ENCODE assay signal across 8 mouse cellular contexts in genomic region chr8:56294886-56295555, GRCm38 (mm10). TPM values are rescaled to one million over a fixed set of nuclear protein-coding genes. Genes with fewer than 3 reads are reported as not detected.
A peak's percentile ranks its signal among the peaks of the same experiment; 100 is the strongest.
DNase-seq lines count a peak whose midpoint lies in the region; ATAC-seq and TF ChIP-seq lines count a peak whose summit lies in the region.

No protein-coding gene starts in this region.

- 12% methylated on average over 14 of the region's 14 CpGs for WGBS in kidney, postnatal 0 days
- WGBS in embryonic facial prominence, embryonic 13.5 days = 9% methylated on average over 14 of the region's 14 CpGs
- WGBS in hindbrain, embryonic 15.5 days = 14% methylated on average over 14 of the region's 14 CpGs
- WGBS in midbrain, embryonic 16.5 days = 15% methylated on average over 14 of the region's 14 CpGs

- DNase-seq in kidney, postnatal 0 days (ENCODE audit: low spot score) = peak; percentile 47
- no peak for DNase-seq in kidney, postnatal 36 days
- DNase-seq in layer of hippocampus, adult 9-11 months = no peak
- DNase-seq in thymus, postnatal 4 days = no peak
- DNase-seq in spleen, postnatal 4 days (ENCODE audit: low spot score in 2 of 2) = no peak

- H3K9ac ChIP-seq in kidney, postnatal 0 days (ENCODE audit: low read depth, low read length) = peak overlapping the region; percentile 29; the same call in 1 of the 2 replicates
- H3K9ac ChIP-seq in embryonic facial prominence, embryonic 13.5 days = peak overlapping the region; percentile 82
- H3K9ac ChIP-seq in hindbrain, embryonic 15.5 days = peak overlapping the region; percentile 53
- H3K9ac ChIP-seq in midbrain, embryonic 16.5 days (ENCODE audit: low read depth, low read length) = peak overlapping the region; percentile 69; the same call in 1 of the 2 replicates

- ATAC-seq in kidney, postnatal 0 days (replicated peaks; ENCODE audit: low FRiP score, low read depth) = peak; percentile 21; the same call in 1 of the 2 replicates
- ATAC-seq in embryonic facial prominence, embryonic 13.5 days (ENCODE audit: insufficient number of reproducible peaks, insufficient read depth, low FRiP score, low TSS enrichment, low read depth) = no peak
- ATAC-seq in hindbrain, embryonic 15.5 days (ENCODE audit: low FRiP score, low read depth) = peak; percentile 24; the same call in 1 of the 2 replicates
- no peak for ATAC-seq in midbrain, embryonic 16.5 days

- H3K9me3 ChIP-seq in kidney, postnatal 0 days (replicated peaks; ENCODE audit: low read length) = no peaks in the 10 kb centered on the region
- H3K9me3 ChIP-seq in embryonic facial prominence, embryonic 13.5 days = no peaks in the 10 kb centered on the region
- no peaks in the 10 kb centered on the region for H3K9me3 ChIP-seq in hindbrain, embryonic 15.5 days
- no peaks in the 10 kb centered on the region for H3K9me3 ChIP-seq in midbrain, embryonic 16.5 days (replicated peaks; ENCODE audit: control insufficient read depth, low read length, poor library complexity, severe bottlenecking)

- peak overlapping the region; percentile 47 for H3K4me3 ChIP-seq in kidney, postnatal 0 days (replicated peaks; ENCODE audit: low read depth, low read length)
- H3K4me3 ChIP-seq in embryonic facial prominence, embryonic 13.5 days = peak overlapping the region; percentile 63
- peak overlapping the region; percentile 72 for H3K4me3 ChIP-seq in hindbrain, embryonic 15.5 days
- peak overlapping the region; percentile 63 for H3K4me3 ChIP-seq in midbrain, embryonic 16.5 days (ENCODE audit: low read depth, low read length)

- no peak for TF ChIP-seq CTCF in kidney, postnatal 0 days (IDR thresholded peaks at IDR 0.05; ENCODE audit: low read depth)

- no peaks in the 10 kb centered on the region for H3K4me1 ChIP-seq in kidney, postnatal 0 days (replicated peaks; ENCODE audit: insufficient read depth, low read length)
- peaks cover 5% of the 10 kb centered on the region for H3K4me1 ChIP-seq in embryonic facial prominence, embryonic 13.5 days
- H3K4me1 ChIP-seq in hindbrain, embryonic 15.5 days (replicated peaks) = peaks cover 19% of the 10 kb centered on the region
- peaks cover 10% of the 10 kb centered on the region; the same call in 1 of the 2 replicates for H3K4me1 ChIP-seq in midbrain, embryonic 16.5 days (ENCODE audit: control insufficient read depth, insufficient read depth, low read length)

- H3K4me2 ChIP-seq in kidney, postnatal 0 days (ENCODE audit: low read length) = peak overlapping the region; percentile 60
- H3K4me2 ChIP-seq in embryonic facial prominence, embryonic 13.5 days = peak overlapping the region; percentile 89
- H3K4me2 ChIP-seq in hindbrain, embryonic 15.5 days = peak overlapping the region; percentile 93
- peak overlapping the region; percentile 88 for H3K4me2 ChIP-seq in midbrain, embryonic 16.5 days (ENCODE audit: low read length)

- no peak overlapping the region for H3K27ac ChIP-seq in kidney, postnatal 0 days
- peak overlapping the region; percentile 79 for H3K27ac ChIP-seq in embryonic facial prominence, embryonic 13.5 days
- no peak overlapping the region for H3K27ac ChIP-seq in hindbrain, embryonic 15.5 days (replicated peaks)
- H3K27ac ChIP-seq in midbrain, embryonic 16.5 days (ENCODE audit: low read length) = no peak overlapping the region

- no peaks in the 10 kb centered on the region for H3K36me3 ChIP-seq in kidney, postnatal 0 days (ENCODE audit: insufficient read depth, low read length)
- no peaks in the 10 kb centered on the region for H3K36me3 ChIP-seq in embryonic facial prominence, embryonic 13.5 days
- H3K36me3 ChIP-seq in hindbrain, embryonic 15.5 days = no peaks in the 10 kb centered on the region
- no peaks in the 10 kb centered on the region for H3K36me3 ChIP-seq in midbrain, embryonic 16.5 days (ENCODE audit: control insufficient read depth, insufficient read depth, low read length)

- no peaks in the 10 kb centered on the region for H3K27me3 ChIP-seq in kidney, postnatal 0 days (ENCODE audit: insufficient read depth, low read length)
- peaks cover 15% of the 10 kb centered on the region for H3K27me3 ChIP-seq in embryonic facial prominence, embryonic 13.5 days
- no peaks in the 10 kb centered on the region for H3K27me3 ChIP-seq in hindbrain, embryonic 15.5 days
- H3K27me3 ChIP-seq in midbrain, embryonic 16.5 days (ENCODE audit: control insufficient read depth, insufficient read depth, low read depth, low read length) = no peaks in the 10 kb centered on the region

RNA-seq across cellular contexts. Expression of gene Hpgd, which starts 0.6 kb away (rescaled TPM):
- polyA plus RNA-seq in kidney, postnatal 0 days (2015; fragmentation: Nextera tagmentation; extraction: Ambion mirVana) = 27.7 and 29.9 TPM in 2 replicates
- 71.8 and 75.2 TPM in 2 replicates for polyA plus RNA-seq in embryonic facial prominence, embryonic 13.5 days (2015; fragmentation: Nextera tagmentation; extraction: Ambion mirVana)
- polyA plus RNA-seq in hindbrain, embryonic 15.5 days (2015; fragmentation: Nextera tagmentation; extraction: Ambion mirVana) = 7.2 and 9.1 TPM in 2 replicates
- polyA plus RNA-seq in midbrain, embryonic 16.5 days (2015; fragmentation: Nextera tagmentation; extraction: Ambion mirVana) = 3.4 and 4.1 TPM in 2 replicates

Comparison
In these comparisons a context has a peak if more than half of its experiments do, and no peak if none do; other contexts are left out.
1. ATAC-seq: peak in kidney, postnatal 0 days (single experiment) and hindbrain, embryonic 15.5 days (single experiment); none in embryonic facial prominence, embryonic 13.5 days (single experiment) and midbrain, embryonic 16.5 days (single experiment).
2. H3K9ac ChIP-seq: peak in every context shown above with its lines; median percentile 82 in embryonic facial prominence, embryonic 13.5 days; 69 in midbrain, embryonic 16.5 days; 53 in hindbrain, embryonic 15.5 days; 29 in kidney, postnatal 0 days.
3. Peak in every context shown above with its lines, with median percentiles within 50 percentile points of each other: H3K4me2 ChIP-seq and H3K4me3 ChIP-seq.